Mouse (Mus musculus) forebrain, postnatal 0 days (tissue): ENCODE measurements around the gene Zcchc3. TPM values are rescaled to one million over a fixed set of nuclear protein-coding genes. Genes with fewer than 3 reads are reported as not detected.

ENCODE experiments used
- ATAC-seq: fragments of 200-750 bp; cut with Nextera tagmentation; 2 replicates; pipeline ENCODE4 v1.8.0; 2017; ENCODE audit warnings: mild to moderate bottlenecking, moderate library complexity
- DNase-seq: peaks from one replicate; pipeline ENCODE4 v3.0.0-alpha.2; 2015
- H3K27ac ChIP-seq: fragments of 300-500 bp; sonication (generic); 2 replicates; pipeline ENCODE4 v1.5.1; 2014; ENCODE audit warnings: low read depth, mild to moderate bottlenecking, antibody characterized with exemption, low read length, moderate library complexity, mixed read lengths
- H3K27me3 ChIP-seq: fragments of 300-500 bp; sonication (generic); 2 replicates; pipeline ENCODE4 v1.6.1; 2014; ENCODE audit warnings: mild to moderate bottlenecking, low read length, mixed read lengths; ENCODE audit not compliant: insufficient read depth
- H3K36me3 ChIP-seq: fragments of 300-500 bp; sonication (generic); 2 replicates; pipeline ENCODE4 v1.6.1; 2014; ENCODE audit warnings: mild to moderate bottlenecking, moderate library complexity; ENCODE audit not compliant: insufficient read depth
- H3K4me1 ChIP-seq: fragments of 300-500 bp; sonication (generic); 2 replicates; pipeline ENCODE4 v1.6.1; 2014; ENCODE audit warnings: antibody characterized with exemption; ENCODE audit not compliant: insufficient read depth
- H3K4me2 ChIP-seq: fragments of 300-500 bp; sonication (generic); 2 replicates; pipeline ENCODE4 v1.6.1; 2014; ENCODE audit warnings: low read depth, mild to moderate bottlenecking, moderate library complexity
- H3K4me3 ChIP-seq: fragments of 300-500 bp; sonication (generic); 2 replicates; pipeline ENCODE4 v1.5.1; 2014; ENCODE audit warnings: low read depth, low read length, mixed read lengths
- H3K9ac ChIP-seq: fragments of 300-500 bp; sonication (generic); 2 replicates; pipeline ENCODE4 v1.6.1; 2014; ENCODE audit warnings: mild to moderate bottlenecking
- H3K9me3 ChIP-seq: fragments of 300-500 bp; sonication (generic); 2 replicates; pipeline ENCODE4 v1.6.1; 2016; ENCODE audit warnings: low read length
- CTCF ChIP-seq: sonication (generic); IDR thresholded peaks from 2 replicates; pipeline ENCODE4 v1.5.1; 2016; ENCODE audit warnings: antibody characterized with exemption, control low read depth, low read depth
- WGBS: fragments of 180-500 bp; shearing (Covaris S2); extraction: QIAGEN DNeasy Blood & Tissue Kit; methylation state at CpG from one replicate; pipeline ENCODE4 v1.1.7; 2014; 5-methylcytosine and 5-hydroxymethylcytosine counted together
- polyA plus RNA-seq: library from polyadenylated mRNA; unstranded; fragments of >200 nt; fragmentation: Nextera tagmentation; extraction: Ambion mirVana; gene quantifications from 2 replicates; pipeline ENCODE4 v1.2.1, GENCODE M21; 2015
- total RNA-seq: library from RNA; depleted of rRNA; stranded (reverse); fragments of >200 nt; gene quantifications from 2 replicates; pipeline ENCODE4 v1.2.3, GENCODE M21; 2014

The Zcchc3 gene
- total and polyA plus RNA-seq, 2 experiments from 2014 or later, result 15.4 to 16.4 TPM

DNA sequence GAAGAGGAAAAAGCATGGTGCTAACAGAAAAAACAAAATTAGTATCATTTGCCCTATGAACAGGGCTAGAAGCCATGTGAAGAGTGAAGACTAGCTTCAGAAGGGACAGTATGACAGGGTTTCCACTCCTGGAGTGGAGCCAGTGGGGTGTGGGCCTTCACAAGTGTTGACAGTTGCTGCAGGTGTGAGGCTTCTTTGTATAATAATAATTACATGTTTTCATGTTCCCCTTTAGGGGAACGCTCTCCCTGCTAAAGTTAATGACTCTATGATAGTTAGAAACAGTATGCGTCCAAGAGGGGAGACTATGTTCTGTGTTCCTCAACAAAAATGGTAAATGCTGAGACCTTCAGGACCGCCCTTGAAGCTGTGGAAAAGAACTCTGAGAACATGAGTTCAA, 959 bp upstream of the Zcchc3 start:
- no peaks in the 10 kb centered on the region for H3K27me3 ChIP-seq
- no peaks in the 10 kb centered on the region for H3K9me3 ChIP-seq
- ATAC-seq (no peak), DNase-seq (no peak)
- H3K36me3 ChIP-seq, result no peaks in the 10 kb centered on the region
- peak overlapping the region; percentile 72 for H3K4me2 ChIP-seq
- peak overlapping the region; percentile 86; the same call in 1 of the 2 replicates for H3K4me3 ChIP-seq
- 92% methylated on average over 3 of the region's 3 CpGs for WGBS
- H3K27ac ChIP-seq, result peak overlapping the region; percentile 95; the same call in 1 of the 2 replicates
- H3K9ac ChIP-seq, result peak overlapping the region; percentile 90; the same call in 1 of the 2 replicates
- TF ChIP-seq CTCF, result no peak
- peaks cover 23% of the 10 kb centered on the region for H3K4me1 ChIP-seq

DNA sequence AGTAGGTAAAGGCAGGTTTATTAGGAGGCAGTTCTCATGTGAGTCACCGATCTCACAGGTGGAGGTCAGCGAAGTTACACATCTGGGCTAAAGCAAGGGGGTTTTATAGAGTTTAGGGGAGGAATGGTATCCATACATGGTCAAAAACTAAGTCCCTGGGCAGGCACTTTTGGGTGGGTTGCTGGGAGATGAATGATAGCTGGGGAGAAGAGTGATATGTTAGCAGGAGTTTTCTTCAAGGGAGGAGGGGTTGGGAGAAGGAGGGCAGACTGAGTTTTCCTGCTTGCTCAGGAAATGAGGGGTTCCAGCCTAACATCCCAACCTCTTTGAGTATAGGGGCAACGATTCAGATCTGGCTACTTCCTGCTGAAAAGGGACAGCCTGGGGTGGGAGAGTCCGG, 460 bp upstream of the Zcchc3 start, which contains the start of gene 6820408C15Rik:
TSS of gene 6820408C15Rik (plus strand) at position 301 of the 400 bp plus-strand sequence.
- ATAC-seq (no peak), DNase-seq (no peak)
- Histone ChIP-seq H3K36me3 (no peaks in the 10 kb centered on the region), H3K27me3 (no peaks in the 10 kb centered on the region), H3K27ac (peak within 1 kb of the TSS; percentile 95), H3K9me3 (no peaks in the 10 kb centered on the region), H3K4me1 (peaks cover 25% of the 10 kb centered on the region), H3K4me2 (peak within 1 kb of the TSS; percentile 72), H3K4me3 (peak within 1 kb of the TSS; percentile 86), H3K9ac (peak within 1 kb of the TSS; percentile 90)
- no peak for TF ChIP-seq CTCF
- WGBS, result 28% methylated on average over 4 of the region's 4 CpGs

DNA sequence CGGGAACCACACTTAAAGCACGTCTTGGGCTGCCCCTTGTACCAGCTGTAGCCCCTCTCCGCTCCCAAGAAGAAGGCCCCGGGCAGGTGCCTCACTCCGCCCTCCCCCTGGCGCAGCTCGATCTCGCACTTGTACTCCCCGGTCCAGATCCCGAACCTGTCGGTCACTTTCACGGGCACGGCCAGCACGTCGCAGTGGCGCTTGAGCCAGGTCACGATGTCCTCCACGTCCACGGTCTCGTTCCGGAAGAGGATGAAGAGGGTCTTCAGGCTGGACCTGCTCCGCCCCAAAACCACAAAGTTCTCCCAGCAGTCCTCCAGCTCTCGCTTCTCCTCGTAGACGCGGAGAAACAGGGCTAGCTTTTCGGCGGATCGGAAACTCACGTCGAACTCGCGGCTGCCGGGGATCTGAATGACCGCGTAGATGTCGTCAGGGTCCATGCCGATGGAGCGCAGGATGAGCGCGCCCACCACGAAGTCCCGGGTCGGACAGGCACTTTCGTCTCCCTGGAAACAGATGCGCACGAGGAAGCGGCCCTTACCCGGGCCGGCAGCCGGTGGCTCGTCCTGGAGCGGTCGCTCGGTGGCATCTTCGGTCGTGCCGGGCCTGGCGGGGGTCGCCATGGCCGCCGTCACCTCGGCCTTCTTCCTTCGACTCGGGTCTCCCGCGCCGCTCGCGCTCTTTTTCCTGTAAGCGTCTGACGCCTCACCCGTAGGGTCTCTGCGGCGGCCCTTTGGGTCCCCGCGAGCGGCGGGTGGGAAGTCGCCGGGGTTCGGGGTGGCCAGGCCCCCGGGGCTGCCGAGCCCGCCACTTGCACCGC, 852 bp downstream of the Zcchc3 start:
- peaks cover 25% of the 10 kb centered on the region for H3K4me1 ChIP-seq
- no peaks in the 10 kb centered on the region for H3K9me3 ChIP-seq
- DNase-seq, result no peak
- peak overlapping the region; percentile 90 for H3K9ac ChIP-seq
- peak overlapping the region; percentile 72 for H3K4me2 ChIP-seq
- H3K4me3 ChIP-seq, result peak overlapping the region; percentile 86
- TF ChIP-seq CTCF, result no peak
- no peaks in the 10 kb centered on the region for H3K27me3 ChIP-seq
- H3K36me3 ChIP-seq, result no peaks in the 10 kb centered on the region
- peak; percentile 19 for ATAC-seq
- peak overlapping the region; percentile 95 for H3K27ac ChIP-seq
- 2% methylated on average over 84 of the region's 86 CpGs for WGBS

DNA sequence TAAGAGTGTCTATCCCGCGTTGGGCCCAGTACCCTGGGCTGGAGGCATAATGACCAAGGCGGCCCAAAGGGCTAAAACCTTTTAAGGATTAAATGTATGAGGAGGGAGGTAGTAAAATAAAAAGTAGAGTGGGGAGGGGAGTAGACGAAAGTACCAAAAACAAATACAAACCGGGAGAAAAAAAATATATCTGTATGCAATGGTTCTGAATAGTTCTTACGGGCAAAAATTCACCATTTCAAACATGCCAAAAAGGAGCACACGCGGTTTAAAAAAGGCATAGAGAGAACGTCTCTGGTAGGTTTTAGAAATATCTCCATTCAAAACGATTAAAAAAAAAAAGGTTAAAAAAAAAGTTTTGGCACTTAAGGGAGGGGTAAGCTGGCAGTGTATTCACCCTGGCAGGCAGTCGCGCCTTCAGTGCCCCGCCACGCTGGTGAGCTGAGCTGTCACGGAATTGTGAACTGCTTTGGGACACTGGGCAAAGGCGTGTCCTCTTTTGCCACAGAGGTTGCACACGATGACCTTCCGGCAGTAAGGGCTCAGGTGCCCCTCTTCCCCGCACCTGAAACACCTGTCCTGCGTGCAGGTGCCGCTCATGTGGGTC, 1.6 kb downstream of the Zcchc3 start:
- ATAC-seq (no peak), DNase-seq (no peak)
- Histone ChIP-seq H3K27me3 (no peaks in the 10 kb centered on the region), H3K4me1 (peaks cover 25% of the 10 kb centered on the region), H3K9me3 (no peaks in the 10 kb centered on the region), H3K4me3 (peak overlapping the region; percentile 86), H3K27ac (no peak overlapping the region; the same call in 1 of the 2 replicates), H3K4me2 (peak overlapping the region; percentile 72), H3K36me3 (no peaks in the 10 kb centered on the region), H3K9ac (peak overlapping the region; percentile 90)
- TF ChIP-seq CTCF, result no peak
- 2% methylated on average over 21 of the region's 21 CpGs for WGBS

DNA sequence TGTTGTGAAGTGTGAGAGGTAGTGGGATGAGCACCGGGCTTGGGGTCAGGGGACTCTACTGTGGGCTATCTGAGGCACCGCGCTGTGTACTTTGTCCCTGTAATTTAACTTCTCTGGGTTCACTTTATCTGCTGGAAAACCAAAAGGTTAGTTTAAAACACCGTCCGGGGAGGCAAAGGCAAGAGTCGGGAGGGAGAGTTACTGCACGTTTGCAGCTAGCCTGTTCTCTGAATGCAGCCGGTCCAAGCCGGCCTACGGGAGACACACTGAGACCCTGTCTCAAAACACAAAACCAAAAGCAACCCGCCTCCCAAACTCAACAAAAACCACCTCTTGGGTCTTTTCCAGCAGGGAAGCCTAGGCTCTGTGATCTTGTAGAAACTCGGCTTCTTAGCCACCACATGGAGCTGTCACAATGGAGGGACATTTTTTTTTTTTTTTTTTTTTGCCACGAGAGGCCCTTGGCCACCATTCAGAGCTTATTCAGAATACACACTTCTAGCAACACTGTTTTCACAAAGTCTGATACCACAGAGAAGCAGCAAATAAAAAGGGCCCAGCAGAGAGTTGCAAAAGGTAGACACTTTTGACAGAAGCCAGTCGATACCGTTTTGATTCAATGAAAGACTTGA, 2.2 kb downstream of the Zcchc3 start:
- Histone ChIP-seq H3K36me3 (no peaks in the 10 kb centered on the region), H3K27ac (peak overlapping the region; percentile 50; the same call in 1 of the 2 replicates), H3K4me3 (peak overlapping the region; percentile 86), H3K9ac (peak overlapping the region; percentile 90), H3K4me1 (peaks cover 25% of the 10 kb centered on the region), H3K4me2 (peak overlapping the region; percentile 72), H3K9me3 (no peaks in the 10 kb centered on the region), H3K27me3 (no peaks in the 10 kb centered on the region)
- no peak for TF ChIP-seq CTCF
- DNase-seq (no peak), ATAC-seq (no peak)
- 2% methylated on average over 15 of the region's 15 CpGs for WGBS

DNA sequence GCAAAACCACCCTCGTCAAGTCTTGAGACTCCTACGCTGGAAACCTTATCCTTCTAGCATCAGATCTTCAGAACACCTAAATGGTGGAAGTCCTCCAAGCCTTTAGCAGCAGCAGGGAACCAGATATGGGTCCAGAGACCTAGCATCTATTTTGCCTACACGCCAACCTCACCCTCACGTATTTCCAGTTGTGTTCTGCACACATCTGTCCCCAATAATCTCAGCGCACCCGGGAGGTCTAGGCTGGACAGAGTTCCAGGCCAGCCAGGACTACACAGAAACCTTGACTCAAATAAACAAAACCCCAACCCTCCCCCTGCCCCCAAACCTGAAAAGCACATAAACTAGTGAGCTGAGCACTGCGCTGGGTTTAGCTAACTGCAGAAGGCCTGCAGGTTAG, 3.4 kb downstream of the Zcchc3 start:
- Histone ChIP-seq H3K4me1 (peaks cover 25% of the 10 kb centered on the region), H3K4me2 (peak overlapping the region; percentile 72), H3K9ac (peak overlapping the region; percentile 39; the same call in 1 of the 2 replicates), H3K27ac (peak overlapping the region; percentile 76), H3K36me3 (no peaks in the 10 kb centered on the region), H3K4me3 (peak overlapping the region; percentile 17), H3K27me3 (no peaks in the 10 kb centered on the region), H3K9me3 (no peaks in the 10 kb centered on the region)
- no peak for DNase-seq
- TF ChIP-seq CTCF, result no peak
- ATAC-seq, result no peak
- 9% methylated on average over 7 of the region's 7 CpGs for WGBS
